Mouse (Mus musculus) CH12.LX (cell line): ENCODE measurements around the gene Odf3l2.

Experiments used
- ETS1 ChIP-seq: conservative IDR thresholded peaks from 2 replicates; pipeline ENCODE4 v1.6.1; 2012; ENCODE audit warnings: low read depth, mild to moderate bottlenecking, inconsistent platforms, low read length, improper control_type of control experiment, moderate library complexity
- MAFK ChIP-seq: IDR thresholded peaks from 2 replicates; pipeline ENCODE4 v1.6.1; 2011; ENCODE audit warnings: low read length, improper control_type of control experiment; ENCODE audit not compliant: insufficient replicate concordance
- MYC ChIP-seq: IDR thresholded peaks from 2 replicates; pipeline ENCODE4 v1.6.1; 2011; ENCODE audit warnings: low read depth, mild to moderate bottlenecking, improper control_type of control experiment, low read length
- POLR2A ChIP-seq: IDR thresholded peaks from 2 replicates; pipeline ENCODE4 v1.6.1; 2011; ENCODE audit warnings: low read depth, mild to moderate bottlenecking, improper control_type of control experiment, low read length

DNA sequence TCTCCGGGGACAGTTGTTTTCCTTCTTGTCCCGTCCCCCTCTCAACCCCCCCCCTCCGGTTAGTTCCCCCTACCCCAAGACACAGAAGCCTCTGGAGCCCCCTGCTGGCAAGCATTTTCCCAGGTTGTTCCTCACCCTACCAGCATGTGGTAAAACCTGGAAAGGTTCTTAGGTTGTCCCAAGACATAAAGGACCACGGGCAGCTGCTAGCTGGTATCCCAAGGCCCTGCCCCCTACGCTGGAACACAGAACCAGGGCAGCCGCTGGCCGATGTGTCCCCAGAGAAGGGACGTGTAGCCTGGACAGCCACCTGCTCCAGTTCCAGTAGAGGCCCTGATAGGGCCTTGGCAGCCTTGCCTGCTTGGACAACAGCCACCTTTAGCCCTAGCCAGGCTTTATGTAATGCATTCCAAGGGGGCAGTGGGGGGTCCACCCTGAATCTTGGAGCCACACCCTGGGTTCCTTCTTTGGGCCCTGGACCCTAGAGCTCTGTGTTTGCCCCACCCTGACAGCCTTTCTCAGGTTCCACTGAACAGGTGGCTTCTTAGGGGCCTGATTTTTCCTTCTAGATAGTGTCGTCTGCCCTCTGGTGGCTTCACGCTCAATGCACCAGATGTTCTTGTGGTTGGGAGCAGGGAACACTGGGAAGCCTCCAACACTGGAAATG is 37.5 kb upstream of the Odf3l2 start:
- TF ChIP-seq ETS1 (no peak), MAFK (no peak), MYC (no peak; the same call in 1 of the 2 replicates), POLR2A (no peak)
